Mouse (Mus musculus) olfactory bulb, adult 2 months (tissue): Measurements from ENCODE around the gene E2f2.

Experiments used
- CTCF ChIP-seq: fragments of 200-500 bp; IDR thresholded peaks from 2 replicates; pipeline ENCODE4 v1.5.1; 2012; ENCODE audit warnings: low read depth, mild to moderate bottlenecking, low read length, moderate library complexity; ENCODE audit not compliant: insufficient read depth
- POLR2A ChIP-seq: fragments of 200-500 bp; IDR thresholded peaks from 2 replicates; pipeline ENCODE4 v1.6.1; 2012; ENCODE audit warnings: mild to moderate bottlenecking, low read depth, low read length, moderate library complexity; ENCODE audit not compliant: insufficient read depth

DNA sequence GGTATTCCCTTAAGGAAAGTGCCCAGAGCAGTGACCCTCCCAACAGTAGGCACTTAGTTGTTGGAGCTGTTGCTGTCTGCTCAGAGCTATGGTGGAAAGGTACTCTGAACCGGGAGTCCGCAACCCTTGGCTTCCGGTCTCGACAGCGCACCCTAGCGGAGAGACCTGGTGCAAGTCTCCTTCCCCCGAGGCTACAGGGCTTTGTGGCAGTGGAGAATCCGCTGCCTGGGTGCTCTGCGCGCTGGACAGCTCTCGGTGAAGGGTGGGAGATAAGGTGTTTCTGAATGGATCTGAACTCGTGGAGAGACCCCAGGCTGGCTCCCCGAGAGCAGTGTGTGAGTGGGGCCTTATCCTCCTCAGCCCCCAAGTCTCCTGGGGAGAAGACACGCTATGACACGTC is 7.8 kb downstream of the E2f2 start:
- TF ChIP-seq POLR2A: no peak
- peak; percentile 54; the same call in 1 of the 2 replicates for TF ChIP-seq CTCF
